Mouse (Mus musculus) MEL (cell line): ENCODE data around the gene Cnbd2.

Source experiments
- CTCF ChIP-seq, 3 experiments: IDR thresholded peaks in 2 of 3; conservative IDR thresholded peaks in 1 of 3; 2 replicates each; pipeline ENCODE4 v1.5.1; 2011 to 2012; ENCODE audit warnings: low read length in 3 of 3, low read depth in 2 of 3, mild to moderate bottlenecking in 2 of 3, improper control_type of control experiment in 1 of 3, inconsistent platforms in 1 of 3, mixed read lengths in 1 of 3, moderate library complexity in 1 of 3; ENCODE audit not compliant: control insufficient read depth in 1 of 3, insufficient read depth in 1 of 3, poor library complexity in 1 of 3, severe bottlenecking in 1 of 3
- EP300 ChIP-seq, 2 experiments: IDR thresholded peaks; 2 replicates each; pipeline ENCODE4 v1.6.1; 2011; ENCODE audit warnings: improper control_type of control experiment in 2 of 2, low read length in 2 of 2, low read depth in 1 of 2, mild to moderate bottlenecking in 1 of 2
- HCFC1 ChIP-seq: IDR thresholded peaks from 2 replicates; pipeline ENCODE4 v1.6.1; 2012; ENCODE audit warnings: low read depth, mild to moderate bottlenecking, inconsistent platforms, low read length, improper control_type of control experiment, moderate library complexity
- JUND ChIP-seq: IDR thresholded peaks from 2 replicates; pipeline ENCODE4 v1.6.1; 2011; ENCODE audit warnings: low read depth, mild to moderate bottlenecking, improper control_type of control experiment, low read length
- MAX ChIP-seq: IDR thresholded peaks from 2 replicates; pipeline ENCODE4 v1.6.1; 2011; ENCODE audit warnings: low read length, improper control_type of control experiment
- NELFE ChIP-seq: IDR thresholded peaks from 2 replicates; pipeline ENCODE4 v1.6.1; 2011; ENCODE audit warnings: low read depth, low read length, improper control_type of control experiment
- NRF1 ChIP-seq: IDR thresholded peaks from 2 replicates; pipeline ENCODE4 v1.6.1; 2014; ENCODE audit warnings: low read depth, mild to moderate bottlenecking, inconsistent platforms, low read length, improper control_type of control experiment, moderate library complexity; ENCODE audit not compliant: poor library complexity, insufficient read depth, severe bottlenecking
- POLR2A ChIP-seq, 2 experiments: IDR thresholded peaks; 2 replicates each; pipeline ENCODE4 v1.6.1; 2011 to 2012; ENCODE audit warnings: low read length in 2 of 2, mild to moderate bottlenecking in 2 of 2, control low read depth in 1 of 2, improper control_type of control experiment in 1 of 2, low read depth in 1 of 2, moderate library complexity in 1 of 2; ENCODE audit not compliant: control insufficient read depth in 1 of 2, insufficient read depth in 1 of 2, poor library complexity in 1 of 2
- SIN3A ChIP-seq: IDR thresholded peaks from 2 replicates; pipeline ENCODE4 v1.6.1; 2012; ENCODE audit warnings: low read length, improper control_type of control experiment, inconsistent platforms
- SMC3 ChIP-seq: IDR thresholded peaks from 2 replicates; pipeline ENCODE4 v1.6.1; 2011; ENCODE audit warnings: low read depth, low read length, improper control_type of control experiment
- TAL1 ChIP-seq: IDR thresholded peaks from 2 replicates; pipeline ENCODE4 v1.6.1; 2012; ENCODE audit warnings: mild to moderate bottlenecking, inconsistent platforms, low read length, moderate library complexity, mixed read lengths
- UBTF ChIP-seq: IDR thresholded peaks from 2 replicates; pipeline ENCODE4 v1.6.1; 2012; ENCODE audit warnings: low read depth, mild to moderate bottlenecking, inconsistent platforms, low read length, improper control_type of control experiment, moderate library complexity, borderline replicate concordance; ENCODE audit not compliant: insufficient read depth
- USF1 ChIP-seq: IDR thresholded peaks from 2 replicates; pipeline ENCODE4 v1.6.1; 2014; ENCODE audit warnings: low read depth, mild to moderate bottlenecking, inconsistent platforms, low read length, improper control_type of control experiment, moderate library complexity
- ZC3H11A ChIP-seq: IDR thresholded peaks from 2 replicates; pipeline ENCODE4 v1.6.1; 2012; ENCODE audit warnings: low read depth, mild to moderate bottlenecking, inconsistent platforms, low read length, improper control_type of control experiment

DNA sequence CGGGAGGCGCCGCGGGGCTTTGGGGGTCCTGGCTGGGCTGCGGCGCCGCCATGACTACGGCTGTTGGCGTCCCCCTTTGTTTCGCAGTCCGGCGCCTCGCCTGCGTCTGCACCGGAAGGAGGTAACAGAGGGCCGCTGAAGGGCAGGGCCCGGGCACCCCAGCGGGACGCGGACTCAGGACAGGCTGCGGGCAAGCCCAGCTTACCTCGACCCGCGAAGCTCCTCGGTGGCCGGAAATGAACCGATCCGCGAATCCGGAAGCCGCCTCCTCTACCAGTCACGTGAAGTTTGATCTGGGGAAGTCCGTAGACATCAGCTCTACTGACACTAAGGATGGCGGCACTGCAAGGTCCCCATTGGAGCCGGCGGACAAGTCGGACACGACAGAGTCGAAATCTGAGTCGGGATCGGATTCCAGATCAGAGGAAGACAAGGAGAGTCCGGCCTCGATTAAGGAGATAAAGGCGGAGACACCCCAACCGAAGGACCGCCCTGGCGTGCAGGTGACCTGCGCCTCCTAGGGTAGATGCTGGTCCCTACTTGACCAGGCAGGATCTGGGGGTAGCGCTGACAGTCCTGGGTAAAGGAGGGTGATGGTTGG lies at the start of gene Cnbd2, which contains the start of gene Scand1:
- TF ChIP-seq EP300 (IDR thresholded peaks at IDR 0.05; ENCODE audit: low read depth in 1 of 2, low read length in 2 of 2) (peak in 1 of 2 experiments; percentile 3; a peak in 1 of 4 replicates), MAX (peak; percentile 89), CTCF (IDR thresholded peaks at IDR 0.05 in 2 of 3, conservative IDR thresholded peaks at IDR 0.05 in 1 of 3; ENCODE audit: control insufficient read depth in 1 of 3, insufficient read depth in 1 of 3, low read depth in 2 of 3, low read length in 3 of 3, poor library complexity in 1 of 3, severe bottlenecking in 1 of 3) (peak in 2 of 3 experiments; percentile 1 to 4; a peak in 1 of 6 replicates), USF1 (peak; percentile 97), POLR2A (IDR thresholded peaks at IDR 0.05; ENCODE audit: control insufficient read depth in 1 of 2, insufficient read depth in 1 of 2, low read depth in 1 of 2, low read length in 2 of 2, poor library complexity in 1 of 2) (peak; percentile 83 to 91; a peak in 3 of 4 replicates), SIN3A (peak; percentile 88), UBTF (no peak), ZC3H11A (no peak), TAL1 (no peak), JUND (no peak), SMC3 (peak; percentile 17; the same call in 1 of the 2 replicates), NRF1 (0 out of 2 replicates have a peak, but pooled peaks have one; percentile 23), NELFE (peak; percentile 89), HCFC1 (peak; percentile 83)
